ENCODE assay signal across 24 mouse cellular contexts in genomic region chr11:75452081-75452480, GRCm38 (mm10). TPM values are rescaled to one million over a fixed set of nuclear protein-coding genes. Genes with fewer than 3 reads are reported as not detected.
DNase-seq lines count a peak whose midpoint lies in the region; ATAC-seq and TF ChIP-seq lines count a peak whose summit lies in the region.
"Had no signal": no experiment of that assay in that cellular context is flagged by ENCODE, and none has a peak within 500 bp of the region (broad histone marks: within the 10 kb centered on the region; RNA-seq: fewer than 3 reads in every experiment).

No protein-coding gene starts in this region.

- H3K9me3 ChIP-seq in megakaryocyte, embryonic 14.5 days: no peaks in the 10 kb centered on the region
- H3K9me3 ChIP-seq in liver, embryonic 12.5 days (replicated peaks): no peaks in the 10 kb centered on the region
- no peaks in the 10 kb centered on the region for H3K9me3 ChIP-seq in liver, embryonic 15.5 days (replicated peaks)
- H3K9me3 ChIP-seq: embryonic facial prominence, embryonic 15.5 days; heart, embryonic 10.5 days had no signal

- H3K4me1 ChIP-seq in heart, adult 2 months (ENCODE audit: control insufficient read depth, insufficient read depth, low read length): peaks cover 8% of the 10 kb centered on the region
- peaks cover 80% of the 10 kb centered on the region for H3K4me1 ChIP-seq in megakaryocyte, embryonic 14.5 days
- peaks cover 93% of the 10 kb centered on the region for H3K4me1 ChIP-seq in liver, embryonic 12.5 days
- H3K4me1 ChIP-seq in liver, embryonic 15.5 days (replicated peaks): peaks cover 96% of the 10 kb centered on the region

- no peak for ATAC-seq in megakaryocyte, adult 5-6 weeks (ENCODE audit: poor library complexity, severe bottlenecking)
- no peak for ATAC-seq in liver, embryonic 12.5 days
- ATAC-seq in liver, embryonic 15.5 days (ENCODE audit: insufficient read depth): no peak
- ATAC-seq: forebrain, embryonic 14.5 days had no signal

- intact Hi-C loops in heart, adult 2 months (cut with DNase I): no loop called here

- peak; percentile 91 for DNase-seq in heart, adult 11 months
- DNase-seq in heart, adult 2 months: no peak
- no peak for DNase-seq in natural killer cell, adult 2 months (ENCODE audit: low spot score in 2 of 2)
- no peak for DNase-seq in right cerebral cortex, postnatal 36 days (ENCODE audit: low spot score in 2 of 2)
- DNase-seq: adrenal gland, adult 2 months; adrenal gland, postnatal 25 days; cerebellum, adult 2 months; cerebellum, postnatal 14 days; embryo, embryonic 11 days; gastrocnemius, adult 2 months; gastrocnemius, postnatal 25 days; heart, postnatal 10 days; heart, postnatal 4 days had no signal

- H3K36me3 ChIP-seq in heart, adult 2 months (ENCODE audit: control insufficient read depth, insufficient read depth, low read length): no peaks in the 10 kb centered on the region
- H3K36me3 ChIP-seq in megakaryocyte, embryonic 14.5 days (replicated peaks; ENCODE audit: low read length): peaks cover 60% of the 10 kb centered on the region
- peaks cover 55% of the 10 kb centered on the region for H3K36me3 ChIP-seq in liver, embryonic 12.5 days
- H3K36me3 ChIP-seq in liver, embryonic 15.5 days (replicated peaks): peaks cover 46% of the 10 kb centered on the region

- H3K4me3 ChIP-seq in heart, adult 2 months: no peak overlapping the region
- H3K4me3 ChIP-seq in megakaryocyte, embryonic 14.5 days (replicated peaks): peak overlapping the region; percentile 33
- H3K4me3 ChIP-seq in liver, embryonic 12.5 days: no peak overlapping the region
- peak overlapping the region; percentile 58 for H3K4me3 ChIP-seq in liver, embryonic 15.5 days (replicated peaks)
- H3K4me3 ChIP-seq: embryonic facial prominence, embryonic 15.5 days; heart, embryonic 10.5 days had no signal

- no peak for TF ChIP-seq POLR2A in heart, adult 2 months (IDR thresholded peaks at IDR 0.05; ENCODE audit: insufficient read depth, low read depth, low read length)

- TF ChIP-seq EP300 in heart, adult 2 months (IDR thresholded peaks at IDR 0.05; ENCODE audit: insufficient read depth, low read depth, low read length): no peak

- H3K27ac ChIP-seq in heart, adult 2 months: no peak overlapping the region
- H3K27ac ChIP-seq in liver, embryonic 12.5 days: peak overlapping the region; percentile 99
- peak overlapping the region; percentile 98 for H3K27ac ChIP-seq in liver, embryonic 15.5 days (replicated peaks)
- H3K27ac ChIP-seq: embryonic facial prominence, embryonic 15.5 days; gastrocnemius, adult 2 months; hindbrain, embryonic 14.5 days had no signal

- H3K79me2 ChIP-seq in heart, adult 2 months (replicated peaks; ENCODE audit: control insufficient read depth, insufficient read depth, low read length): 0 out of 2 replicates have a peak, but pooled peaks cover 1% of the 10 kb centered on the region

- H3K4me2 ChIP-seq in liver, embryonic 12.5 days: peak overlapping the region; percentile 83
- peak overlapping the region; percentile 98 for H3K4me2 ChIP-seq in liver, embryonic 15.5 days
- H3K4me2 ChIP-seq: embryonic facial prominence, embryonic 15.5 days; hindbrain, embryonic 14.5 days had no signal

- no peaks in the 10 kb centered on the region for H3K27me3 ChIP-seq in heart, adult 2 months (ENCODE audit: control insufficient read depth, insufficient read depth, low read length)
- H3K27me3 ChIP-seq in megakaryocyte, embryonic 14.5 days (replicated peaks): no peaks in the 10 kb centered on the region
- H3K27me3 ChIP-seq in liver, embryonic 12.5 days (replicated peaks): no peaks in the 10 kb centered on the region
- no peaks in the 10 kb centered on the region for H3K27me3 ChIP-seq in liver, embryonic 15.5 days
- H3K27me3 ChIP-seq: CH12.LX; embryonic facial prominence, embryonic 15.5 days had no signal

- WGBS in heart, adult 2 months: 93% methylated on average over 8 of the region's 8 CpGs
- 84% methylated on average over 8 of the region's 8 CpGs for WGBS in liver, embryonic 12.5 days (ENCODE audit: insufficient replicate concordance)
- WGBS in liver, embryonic 15.5 days (ENCODE audit: insufficient replicate concordance): 85% methylated on average over 8 of the region's 8 CpGs

- no peak overlapping the region for H3K9ac ChIP-seq in heart, adult 2 months (ENCODE audit: low read depth, low read length)
- H3K9ac ChIP-seq in liver, embryonic 12.5 days: peak overlapping the region; percentile 79; the same call in 1 of the 2 replicates
- peak overlapping the region; percentile 75 for H3K9ac ChIP-seq in liver, embryonic 15.5 days
- H3K9ac ChIP-seq: embryonic facial prominence, embryonic 15.5 days had no signal

- TF ChIP-seq CTCF in heart, adult 2 months (IDR thresholded peaks at IDR 0.05): no peak

RNA-seq across cellular contexts. Expression of gene Wdr81, which starts 2.4 kb away (rescaled TPM):
- total RNA-seq in heart, adult 2 months (2021): 1 to 10 TPM; 7.0 to 8.3 TPM
- polyA plus RNA-seq in heart, adult 2 months (2012; rRNA removed): 6.6 and 9.6 TPM in 2 replicates
- polyA plus RNA-seq in megakaryocyte, embryonic 14.5 days (2012; ENCODE audit: insufficient read depth, low replicate concordance): 10.8 and 12.0 TPM in 2 replicates
- total RNA-seq in megakaryocyte, adult 5-6 weeks (2015): 11.1 and 11.9 TPM in 2 replicates
- total RNA-seq in megakaryocyte, adult 5-6 weeks (2017): 9.3 and 11.8 TPM in 2 replicates
- 24.8 and 25.0 TPM in 2 replicates for polyA plus RNA-seq in liver, embryonic 12.5 days (2016; fragmentation: Nextera tagmentation; extraction: Ambion mirVana)
- 21.0 and 26.2 TPM in 2 replicates for polyA plus RNA-seq in liver, embryonic 15.5 days (2015; fragmentation: Nextera tagmentation; extraction: Ambion mirVana)

RNA-seq across cellular contexts. Expression of gene Tlcd2, which starts 9.4 kb away (rescaled TPM):
- 1 to 10 TPM; 3.7 to 4.6 TPM for total RNA-seq in heart, adult 2 months (2021)
- polyA plus RNA-seq in heart, adult 2 months (2012; rRNA removed): 10.3 and 14.3 TPM in 2 replicates
- 1.7 TPM in 1 of 2 replicates, not detected in the other for polyA plus RNA-seq in megakaryocyte, embryonic 14.5 days (2012; ENCODE audit: insufficient read depth, low replicate concordance)
- total RNA-seq in megakaryocyte, adult 5-6 weeks (2015): 3.1 and 7.8 TPM in 2 replicates
- 4.6 and 5.4 TPM in 2 replicates for total RNA-seq in megakaryocyte, adult 5-6 weeks (2017)
- polyA plus RNA-seq in liver, embryonic 12.5 days (2016; fragmentation: Nextera tagmentation; extraction: Ambion mirVana): 19.6 and 21.4 TPM in 2 replicates
- 18.8 and 19.9 TPM in 2 replicates for polyA plus RNA-seq in liver, embryonic 15.5 days (2015; fragmentation: Nextera tagmentation; extraction: Ambion mirVana)

RNA-seq across cellular contexts. Expression of gene Serpinf2, which starts 12.7 kb away (rescaled TPM):
- total RNA-seq in heart, adult 2 months (2021): not detected
- polyA plus RNA-seq in heart, adult 2 months (2012; rRNA removed): 0.18 and 0.61 TPM in 2 replicates
- polyA plus RNA-seq in megakaryocyte, embryonic 14.5 days (2012; ENCODE audit: insufficient read depth, low replicate concordance): not detected in 2 replicates
- 0.71 TPM in 1 of 2 replicates, not detected in the other for total RNA-seq in megakaryocyte, adult 5-6 weeks (2015)
- not detected in 2 replicates for total RNA-seq in megakaryocyte, adult 5-6 weeks (2017)
- polyA plus RNA-seq in liver, embryonic 12.5 days (2016; fragmentation: Nextera tagmentation; extraction: Ambion mirVana): 351 and 375 TPM in 2 replicates
- polyA plus RNA-seq in liver, embryonic 15.5 days (2015; fragmentation: Nextera tagmentation; extraction: Ambion mirVana): 631 and 714 TPM in 2 replicates
- total RNA-seq: adrenal gland, postnatal 25 days; gastrocnemius, adult 2 months; gastrocnemius, postnatal 25 days; granulocyte monocyte progenitor cell, adult 5-6 weeks; heart, postnatal 10 days had no signal
- polyA plus RNA-seq: forebrain, embryonic 14.5 days; heart, embryonic 14.5 days; hindbrain, embryonic 14.5 days had no signal

RNA-seq across cellular contexts. Expression of gene Serpinf1, which starts 29.6 kb away (rescaled TPM):
- total RNA-seq in heart, adult 2 months (2021): 10 to 100 TPM; 17.4 to 28.5 TPM
- polyA plus RNA-seq in heart, adult 2 months (2012; rRNA removed): 84.5 and 96.1 TPM in 2 replicates
- polyA plus RNA-seq in megakaryocyte, embryonic 14.5 days (2012; ENCODE audit: insufficient read depth, low replicate concordance): 2.5 TPM in 1 of 2 replicates, not detected in the other
- total RNA-seq in megakaryocyte, adult 5-6 weeks (2015): 26.5 and 30.8 TPM in 2 replicates
- 36.2 and 39.2 TPM in 2 replicates for total RNA-seq in megakaryocyte, adult 5-6 weeks (2017)
- polyA plus RNA-seq in liver, embryonic 12.5 days (2016; fragmentation: Nextera tagmentation; extraction: Ambion mirVana): 158 and 172 TPM in 2 replicates
- 265 and 279 TPM in 2 replicates for polyA plus RNA-seq in liver, embryonic 15.5 days (2015; fragmentation: Nextera tagmentation; extraction: Ambion mirVana)

RNA-seq across cellular contexts. Expression of gene Prpf8, which starts 34.5 kb away (rescaled TPM):
- 10 to 100 TPM; 84.4 to 93.2 TPM for total RNA-seq in heart, adult 2 months (2021)
- 49.0 and 86.5 TPM in 2 replicates for polyA plus RNA-seq in heart, adult 2 months (2012; rRNA removed)
- 18.1 and 35.1 TPM in 2 replicates for polyA plus RNA-seq in megakaryocyte, embryonic 14.5 days (2012; ENCODE audit: insufficient read depth, low replicate concordance)
- 91.3 and 102 TPM in 2 replicates for total RNA-seq in megakaryocyte, adult 5-6 weeks (2015)
- total RNA-seq in megakaryocyte, adult 5-6 weeks (2017): 69.3 and 90.7 TPM in 2 replicates
- 46.6 and 47.9 TPM in 2 replicates for polyA plus RNA-seq in liver, embryonic 12.5 days (2016; fragmentation: Nextera tagmentation; extraction: Ambion mirVana)
- polyA plus RNA-seq in liver, embryonic 15.5 days (2015; fragmentation: Nextera tagmentation; extraction: Ambion mirVana): 25.8 and 28.0 TPM in 2 replicates

Comparison
In these comparisons a context has a peak if more than half of its experiments do, and no peak if none do; other contexts are left out.
1. H3K4me3 ChIP-seq: peak in megakaryocyte, embryonic 14.5 days (single experiment) and liver, embryonic 15.5 days (single experiment); none in heart, adult 2 months (single experiment) and liver, embryonic 12.5 days (single experiment).
2. RNA of gene Serpinf2, which starts 12.7 kb away (polyA plus RNA-seq): 631 to 714 TPM in liver, embryonic 15.5 days and 351 to 375 TPM in liver, embryonic 12.5 days; 0.18 to 0.61 TPM in heart, adult 2 months and not detected in megakaryocyte, embryonic 14.5 days; every median in the first group is over 100 times any median in the second.